Mouse (Mus musculus) erythroid progenitor cell, adult 5-6 weeks (primary cell): ENCODE measurements at regions not wholly inside any gene's neighbourhood (a gene's known extent, or its start where the extent isn't known, plus 50 kb on each side); places are given as distances from the start of the nearest gene placed in this dataset.
"Not testable (repeated sequence)": the region's sequence is repeated elsewhere in the genome, so short reads cannot be mapped to it uniquely, and the experiment has no call there.

Source experiments
- ATAC-seq: replicated peaks from 2 replicates; pipeline ENCODE4 v1.8.0; 2016; ENCODE audit warnings: moderate number of reproducible peaks, mild to moderate bottlenecking, moderate TSS enrichment, inconsistent platforms; ENCODE audit not compliant: poor library complexity, low FRiP score, severe bottlenecking

GRCm38 (mm10) chr17:4024384-4024783 lies 328.3 kb upstream of the Nox3 start:
- ATAC-seq, result no peak

- no peak for ATAC-seq
Observed at GRCm38 (mm10) chr17:4029202-4029601, 333.1 kb upstream of the Nox3 start.

GRCm38 (mm10) chr17:4034816-4035360 lies 338.8 kb upstream of the Nox3 start:
- no peak for ATAC-seq

GRCm38 (mm10) chr17:4040104-4040664 lies 344.1 kb upstream of the Nox3 start:
- no peak for ATAC-seq

GRCm38 (mm10) chr17:4060186-4060585 lies 364.1 kb upstream of the Nox3 start:
- ATAC-seq, result not testable (repeated sequence)

GRCm38 (mm10) chr17:4073381-4073780 lies 377.3 kb upstream of the Nox3 start:
- ATAC-seq, result no peak

- no peak for ATAC-seq
Observed at GRCm38 (mm10) chr17:4080564-4080963, 384.5 kb upstream of the Nox3 start.

GRCm38 (mm10) chr17:4094621-4095020 lies 398.6 kb upstream of the Nox3 start:
- no peak for ATAC-seq

GRCm38 (mm10) chr17:4103321-4103720 lies 407.3 kb upstream of the Nox3 start:
- ATAC-seq, result no peak

- ATAC-seq, result no peak
Observed at GRCm38 (mm10) chr17:4109263-4109662, 413.2 kb upstream of the Nox3 start.

- ATAC-seq, result no peak
Observed at GRCm38 (mm10) chr17:4113021-4113420, 417.0 kb upstream of the Nox3 start.

- ATAC-seq, result no peak
Observed at GRCm38 (mm10) chr17:4116476-4116875, 420.4 kb upstream of the Nox3 start.

- no peak for ATAC-seq
Observed at GRCm38 (mm10) chr17:4133678-4134077, 437.6 kb upstream of the Nox3 start.

- no peak for ATAC-seq
Observed at GRCm38 (mm10) chr17:4163502-4163901, 467.4 kb upstream of the Nox3 start.

- no peak for ATAC-seq
Observed at GRCm38 (mm10) chr17:4173951-4174361, 477.9 kb upstream of the Nox3 start.

GRCm38 (mm10) chr17:4175006-4175405 lies 478.9 kb upstream of the Nox3 start:
- ATAC-seq, result no peak

GRCm38 (mm10) chr17:4176524-4176923 lies 480.5 kb upstream of the Nox3 start:
- no peak for ATAC-seq

GRCm38 (mm10) chr17:4177485-4178150 lies 481.6 kb upstream of the Nox3 start:
- no peak for ATAC-seq

- no peak for ATAC-seq
Observed at GRCm38 (mm10) chr17:4179271-4179670, 483.2 kb upstream of the Nox3 start.

GRCm38 (mm10) chr17:4182106-4182505 lies 486.0 kb upstream of the Nox3 start:
- no peak for ATAC-seq

- ATAC-seq, result no peak
Observed at GRCm38 (mm10) chr17:4186802-4187201, 490.7 kb upstream of the Nox3 start.

GRCm38 (mm10) chr17:4187606-4188005 lies 491.5 kb upstream of the Nox3 start:
- no peak for ATAC-seq
